Mouse (Mus musculus): ENCODE results near the gene Tead3. TPM values are rescaled to one million over a fixed set of nuclear protein-coding genes. Genes with fewer than 3 reads are reported as not detected.

The Tead3 gene
- polyA plus RNA-seq, 1 experiment: 2.5 TPM

DNA sequence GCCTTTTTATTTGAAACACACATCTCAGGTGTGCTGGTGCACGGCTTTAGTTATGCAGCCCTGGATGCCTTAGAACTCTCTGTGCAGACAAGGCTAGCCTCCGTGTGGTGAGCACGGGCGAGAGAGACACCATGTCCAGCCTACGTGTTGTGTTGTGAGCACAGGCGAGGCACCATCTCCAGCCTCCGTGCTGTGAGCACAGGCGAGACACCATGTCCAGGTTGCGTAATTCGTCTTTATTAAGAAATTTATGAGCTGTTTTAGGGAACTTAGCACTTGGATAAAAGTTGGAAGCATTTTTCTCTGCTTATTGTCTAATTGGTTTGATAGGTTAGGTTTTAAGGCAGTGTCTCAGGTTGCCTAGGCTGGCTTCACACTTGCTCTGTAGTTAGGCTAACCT is 67.4 kb downstream of the Tead3 start:
- no peaks in the 10 kb centered on the region; the same call in 1 of the 2 replicates for H3K4me1 ChIP-seq (ENCODE audit: control insufficient read depth, insufficient read depth, low read length)
- TF ChIP-seq POLR2A (IDR thresholded peaks at IDR 0.05; ENCODE audit: extremely low read depth, insufficient read depth, low read length) (no peak), CTCF (IDR thresholded peaks at IDR 0.05; ENCODE audit: extremely low read depth, insufficient read depth, low read length) (no peak)
- no peak overlapping the region for H3K4me3 ChIP-seq (ENCODE audit: insufficient read depth, low read length)
- H3K27ac ChIP-seq (ENCODE audit: insufficient read depth, low read length): no peak overlapping the region

DNA sequence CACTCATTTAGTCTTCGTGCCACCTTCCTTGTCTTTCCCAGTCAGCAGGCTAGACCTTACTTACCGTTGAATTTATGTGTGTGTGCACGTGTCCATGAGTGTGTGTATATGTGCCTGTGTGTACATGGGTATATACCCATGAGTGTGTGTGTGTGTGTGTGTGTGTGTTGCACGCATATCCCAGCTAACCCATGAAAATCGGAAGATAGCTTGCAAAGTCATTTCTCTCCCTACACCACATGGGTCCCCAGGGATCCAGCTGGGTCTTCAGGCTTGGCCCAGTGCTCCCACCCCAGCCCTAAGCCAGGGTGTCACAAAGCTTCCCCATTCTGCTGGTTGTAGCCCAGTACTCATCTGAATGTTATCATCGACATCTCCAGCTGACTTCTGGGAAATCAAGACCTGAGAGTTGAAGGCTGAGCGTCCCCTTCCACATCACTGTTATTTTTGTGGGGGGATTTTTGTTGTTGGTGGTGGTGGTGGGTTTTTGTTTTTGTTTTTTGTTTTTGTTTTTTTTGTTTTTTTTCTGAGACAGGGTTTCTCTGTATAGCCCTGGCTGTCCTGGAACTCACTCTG is 68.7 kb downstream of the Tead3 start:
- Histone ChIP-seq H3K27ac (ENCODE audit: insufficient read depth, low read length) (no peak overlapping the region), H3K4me1 (ENCODE audit: control insufficient read depth, insufficient read depth, low read length) (no peaks in the 10 kb centered on the region; the same call in 1 of the 2 replicates), H3K4me3 (ENCODE audit: insufficient read depth, low read length) (no peak overlapping the region)
- TF ChIP-seq POLR2A (IDR thresholded peaks at IDR 0.05; ENCODE audit: extremely low read depth, insufficient read depth, low read length): no peak
- no peak for TF ChIP-seq CTCF (IDR thresholded peaks at IDR 0.05; ENCODE audit: extremely low read depth, insufficient read depth, low read length)

Other genes with a start within 250 kb of the Tead3 start
- 0.64 and 3.0 TPM in 2 replicates for gene Scube3, start 208.7 kb downstream of the Tead3 start, polyA plus RNA-seq (2012; rRNA removed)
- 110 and 113 TPM in 2 replicates for gene Zfp523, start 173.7 kb downstream of the Tead3 start, polyA plus RNA-seq (2012; rRNA removed)
- gene Def6, start 143.0 kb downstream of the Tead3 start, polyA plus RNA-seq (2012; rRNA removed): 3.7 and 4.5 TPM in 2 replicates
- gene Ppard, start 118.1 kb downstream of the Tead3 start, polyA plus RNA-seq (2012; rRNA removed): 24.2 TPM in 2 replicates
- 13.7 and 14.4 TPM in 2 replicates for gene Fance, start 37.3 kb downstream of the Tead3 start, polyA plus RNA-seq (2012; rRNA removed)
- 705 and 712 TPM in 2 replicates for gene Rpl10a, start 22.3 kb downstream of the Tead3 start, polyA plus RNA-seq (2012; rRNA removed)
- not detected in 2 replicates for gene Tulp1, start 14.4 kb upstream of the Tead3 start, polyA plus RNA-seq (2012; rRNA removed)
- 13.5 and 17.7 TPM in 2 replicates for gene Fkbp5, start 166.7 kb upstream of the Tead3 start, polyA plus RNA-seq (2012; rRNA removed)
- not detected in 2 replicates for gene Armc12, start 180.0 kb upstream of the Tead3 start, polyA plus RNA-seq (2012; rRNA removed)
- gene Clpsl2, start 198.6 kb upstream of the Tead3 start, polyA plus RNA-seq (2012; rRNA removed): not detected in 2 replicates
- not detected in 2 replicates for gene Clps, start 209.9 kb upstream of the Tead3 start, polyA plus RNA-seq (2012; rRNA removed)
- gene Lhfpl5, start 224.8 kb upstream of the Tead3 start, polyA plus RNA-seq (2012; rRNA removed): 4.5 and 5.1 TPM in 2 replicates